Mouse (Mus musculus) G1E (cell line): Measurements from ENCODE around the gene Mal. TPM values are rescaled to one million over a fixed set of nuclear protein-coding genes. Genes with fewer than 3 reads are reported as not detected.

Experiments used
- ATAC-seq: 2 replicates; pipeline ENCODE4 v1.8.0; 2016; ENCODE audit warnings: mild to moderate bottlenecking; ENCODE audit not compliant: insufficient number of reproducible peaks, poor library complexity, low FRiP score, severe bottlenecking; ENCODE audit errors: extremely low read depth
- DNase-seq: peaks from one replicate; pipeline ENCODE4 v3.0.0; 2012; ENCODE audit warnings: low spot score
- H3K27me3 ChIP-seq: 2 replicates; pipeline ENCODE4 v1.6.1; 2012; ENCODE audit warnings: mild to moderate bottlenecking, low read length, inconsistent platforms; ENCODE audit not compliant: insufficient read depth
- H3K36me3 ChIP-seq: replicated peaks from 2 replicates; pipeline ENCODE3; 2012; ENCODE audit warnings: mild to moderate bottlenecking, inconsistent platforms
- H3K4me1 ChIP-seq: 2 replicates; pipeline ENCODE4 v1.6.1; 2012; ENCODE audit warnings: low read depth, low read length, inconsistent platforms, mixed read lengths; ENCODE audit not compliant: insufficient read depth
- H3K4me3 ChIP-seq: 2 replicates; pipeline ENCODE4 v1.5.1; 2012; ENCODE audit warnings: low read depth, mild to moderate bottlenecking, inconsistent platforms, low read length, moderate library complexity, mixed read lengths
- H3K9me3 ChIP-seq: replicated peaks from 2 replicates; pipeline ENCODE4 v1.6.1; 2012; ENCODE audit warnings: inconsistent platforms
- CTCF ChIP-seq: IDR thresholded peaks from 2 replicates; pipeline ENCODE4 v1.5.1; 2012; ENCODE audit warnings: low read depth, low read length, inconsistent platforms, mixed read lengths
- GATA1 ChIP-seq: IDR thresholded peaks from 2 replicates; pipeline ENCODE4 v1.6.1; 2012; ENCODE audit warnings: borderline replicate concordance, low read length, inconsistent platforms, mixed read lengths
- GATA2 ChIP-seq: IDR thresholded peaks from 2 replicates; pipeline ENCODE4 v1.6.1; 2012; ENCODE audit warnings: low read depth, low read length, inconsistent platforms, borderline replicate concordance
- POLR2AphosphoS5 ChIP-seq: IDR thresholded peaks from 2 replicates; pipeline ENCODE4 v1.6.1; 2012; ENCODE audit warnings: low read depth, low read length, inconsistent platforms; ENCODE audit not compliant: insufficient replicate concordance
- TAL1 ChIP-seq: conservative IDR thresholded peaks from 2 replicates; pipeline ENCODE4 v1.6.1; 2012; ENCODE audit warnings: low read depth, low read length, inconsistent platforms, mixed read lengths
- polyA plus RNA-seq: library from polyadenylated mRNA; stranded (reverse); fragments of >175 nt; gene quantifications from 2 replicates; pipeline ENCODE4 v1.2.3, GENCODE M21; 2012
- total RNA-seq, 2 experiments: library from RNA; stranded (forward) in 1 of 2; stranded (reverse) in 1 of 2; fragments of 200-1000 nt in 1 of 2; fragments of >200 nt in 1 of 2; fragmentation: Nextera tagmentation in 1 of 2; gene quantifications; 2 replicates each; pipeline ENCODE4 v1.2.3; 2014 to 2017

The Mal gene
- not detected in 2 replicates for total RNA-seq (2014; fragmentation: Nextera tagmentation)
- total RNA-seq (2017), result not detected in 2 replicates
- polyA plus RNA-seq, result not detected in 2 replicates

GRCm38 (mm10) chr2:127656086-127656720 lies at the start of gene Mal:
Mal (minus strand) TSS chr2:127656695.
- TF ChIP-seq GATA2, result no peak
- no peak for TF ChIP-seq CTCF
- no peak for TF ChIP-seq POLR2AphosphoS5
- TF ChIP-seq TAL1, result no peak
- no peak for TF ChIP-seq GATA1
- no peaks in the 10 kb centered on the region for H3K4me1 ChIP-seq
- no peak for DNase-seq
- peaks cover 13% of the 10 kb centered on the region; the same call in 1 of the 2 replicates for H3K27me3 ChIP-seq
- H3K36me3 ChIP-seq, result no peaks in the 10 kb centered on the region
- no peak within 1 kb of the TSS for H3K4me3 ChIP-seq
- no peaks in the 10 kb centered on the region for H3K9me3 ChIP-seq
- no peak for ATAC-seq

- Histone ChIP-seq H3K4me3 (no peak overlapping the region), H3K4me1 (no peaks in the 10 kb centered on the region), H3K27me3 (peaks cover 7% of the 10 kb centered on the region), H3K36me3 (no peaks in the 10 kb centered on the region), H3K9me3 (no peaks in the 10 kb centered on the region)
- no peak for DNase-seq
- ATAC-seq, result no peak
- no peak for TF ChIP-seq TAL1
- no peak for TF ChIP-seq GATA1
- TF ChIP-seq CTCF, result no peak
- TF ChIP-seq POLR2AphosphoS5, result no peak
Observed at GRCm38 (mm10) chr2:127705267-127705666, 48.8 kb upstream of the Mal start.

GRCm38 (mm10) chr2:127689239-127689638 lies 32.7 kb upstream of the Mal start:
- Histone ChIP-seq H3K27me3 (peaks cover 6% of the 10 kb centered on the region; the same call in 1 of the 2 replicates), H3K9me3 (no peaks in the 10 kb centered on the region), H3K36me3 (no peaks in the 10 kb centered on the region), H3K4me3 (no peak overlapping the region), H3K4me1 (no peaks in the 10 kb centered on the region)
- DNase-seq (no peak), ATAC-seq (no peak)
- TF ChIP-seq GATA1 (no peak), CTCF (no peak), POLR2AphosphoS5 (no peak), GATA2 (no peak), TAL1 (no peak)

GRCm38 (mm10) chr2:127683687-127684331 lies 27.3 kb upstream of the Mal start:
- Histone ChIP-seq H3K36me3 (no peaks in the 10 kb centered on the region), H3K9me3 (no peaks in the 10 kb centered on the region), H3K4me3 (no peak overlapping the region), H3K27me3 (peaks cover 2% of the 10 kb centered on the region; the same call in 1 of the 2 replicates), H3K4me1 (no peaks in the 10 kb centered on the region; the same call in 1 of the 2 replicates)
- TF ChIP-seq GATA1 (no peak), CTCF (peak; percentile 29; the same call in 1 of the 2 replicates)
- ATAC-seq, result peak; percentile 45; the same call in 1 of the 2 replicates
- DNase-seq, result peak; percentile 43

GRCm38 (mm10) chr2:127667843-127668506 lies 11.5 kb upstream of the Mal start:
- TF ChIP-seq GATA1 (no peak), TAL1 (no peak), GATA2 (no peak), POLR2AphosphoS5 (no peak), CTCF (no peak)
- Histone ChIP-seq H3K36me3 (no peaks in the 10 kb centered on the region), H3K4me1 (no peaks in the 10 kb centered on the region), H3K9me3 (no peaks in the 10 kb centered on the region), H3K27me3 (no peaks in the 10 kb centered on the region), H3K4me3 (no peak overlapping the region)
- DNase-seq (no peak), ATAC-seq (no peak)

GRCm38 (mm10) chr2:127667015-127667414 lies 10.5 kb upstream of the Mal start:
- no peaks in the 10 kb centered on the region for H3K9me3 ChIP-seq
- H3K4me3 ChIP-seq, result no peak overlapping the region
- no peaks in the 10 kb centered on the region for H3K4me1 ChIP-seq
- ATAC-seq (no peak), DNase-seq (no peak)
- H3K36me3 ChIP-seq, result no peaks in the 10 kb centered on the region
- H3K27me3 ChIP-seq, result no peaks in the 10 kb centered on the region
- no peak for TF ChIP-seq CTCF
- no peak for TF ChIP-seq GATA2
- TF ChIP-seq GATA1, result no peak
- TF ChIP-seq POLR2AphosphoS5, result no peak
- no peak for TF ChIP-seq TAL1
